Mouse (Mus musculus) myocyte (in vitro differentiated cells): Measurements from ENCODE around the gene Tesc. TPM values are rescaled to one million over a fixed set of nuclear protein-coding genes. Genes with fewer than 3 reads are reported as not detected.
A peak's percentile ranks its signal among the peaks of the same experiment; 100 is the strongest.

ENCODE experiments used
- H3K27me3 ChIP-seq: one replicate; pipeline ENCODE4 v1.6.1; 2011; ENCODE audit not compliant: control insufficient read depth, insufficient read depth, insufficient read length
- H3K36me3 ChIP-seq: one replicate; pipeline ENCODE4 v1.6.1; 2011; ENCODE audit not compliant: control insufficient read depth, insufficient read depth
- H3K4me2 ChIP-seq: one replicate; pipeline ENCODE4 v1.6.1; 2011; ENCODE audit warnings: low read depth, control low read depth
- H3K4me3 ChIP-seq: one replicate; pipeline ENCODE4 v1.5.1; 2011; ENCODE audit warnings: mild to moderate bottlenecking, control low read depth, moderate library complexity
- H3K79me2 ChIP-seq: one replicate; pipeline ENCODE4 v1.6.1; 2011; ENCODE audit not compliant: control insufficient read depth, insufficient read depth
- H3ac ChIP-seq: one replicate; pipeline ENCODE4 v1.6.1; 2011; ENCODE audit not compliant: control insufficient read depth, insufficient read length
- CEBPB ChIP-seq: IDR thresholded peaks from 2 replicates; pipeline ENCODE4 v1.6.1; 2011; ENCODE audit warnings: mild to moderate bottlenecking, moderate library complexity; ENCODE audit not compliant: poor library complexity, insufficient read depth, severe bottlenecking
- E2F4 ChIP-seq: IDR thresholded peaks from one replicate; pipeline ENCODE4 v1.6.1; 2011; ENCODE audit warnings: mild to moderate bottlenecking, control low read depth, moderate library complexity; ENCODE audit not compliant: insufficient read depth
- MAX ChIP-seq: IDR thresholded peaks from one replicate; pipeline ENCODE4 v1.6.1; 2011; ENCODE audit warnings: low read depth, mild to moderate bottlenecking, control low read depth
- MYOD1 ChIP-seq, 3 experiments: IDR thresholded peaks; one replicate each; pipeline ENCODE4 v1.6.1; 2011; ENCODE audit warnings: control low read depth in 2 of 3, low read depth in 2 of 3, mild to moderate bottlenecking in 2 of 3, moderate library complexity in 1 of 3; ENCODE audit not compliant: insufficient read length in 2 of 3, control insufficient read depth in 1 of 3
- MYOG ChIP-seq, 3 experiments: IDR thresholded peaks; one replicate each; pipeline ENCODE4 v1.6.1; 2011; ENCODE audit warnings: control low read depth in 2 of 3, low read depth in 2 of 3, mild to moderate bottlenecking in 2 of 3; ENCODE audit not compliant: insufficient read length in 2 of 3, control insufficient read depth in 1 of 3, insufficient read depth in 1 of 3
- POLR2A ChIP-seq: IDR thresholded peaks from one replicate; pipeline ENCODE4 v1.6.1; 2011; ENCODE audit warnings: low read depth, mild to moderate bottlenecking, control low read depth, moderate library complexity; ENCODE audit not compliant: insufficient read length
- POLR2AphosphoS2 ChIP-seq: IDR thresholded peaks from one replicate; pipeline ENCODE4 v1.6.1; 2011; ENCODE audit warnings: low read depth, control low read depth; ENCODE audit not compliant: insufficient read length
- REST ChIP-seq: IDR thresholded peaks from one replicate; pipeline ENCODE4 v1.6.1; 2011; ENCODE audit warnings: mild to moderate bottlenecking, control low read depth, moderate library complexity; ENCODE audit not compliant: insufficient read depth, insufficient read length
- SRF ChIP-seq: IDR thresholded peaks from one replicate; pipeline ENCODE4 v1.6.1; 2011; ENCODE audit warnings: low read depth; ENCODE audit not compliant: control insufficient read depth, insufficient read length
- TCF12 ChIP-seq: IDR thresholded peaks from one replicate; pipeline ENCODE4 v1.6.1; 2011; ENCODE audit warnings: mild to moderate bottlenecking, control low read depth; ENCODE audit not compliant: poor library complexity, insufficient read depth, severe bottlenecking
- TCF3 ChIP-seq: IDR thresholded peaks from one replicate; pipeline ENCODE4 v1.6.1; 2011; ENCODE audit warnings: low read depth, control low read depth; ENCODE audit not compliant: insufficient read length
- USF1 ChIP-seq: IDR thresholded peaks from one replicate; pipeline ENCODE4 v1.6.1; 2011; ENCODE audit warnings: low read depth, mild to moderate bottlenecking, control low read depth, moderate library complexity
- polyA plus RNA-seq: library from polyadenylated mRNA; unstranded; fragments of >200 nt; fragmentation: generic; extraction: Trizol; gene quantifications from one replicate; pipeline ENCODE4 v1.2.1, GENCODE M21; 2012; ENCODE audit warnings: missing spikeins

The Tesc gene
- polyA plus RNA-seq, 1 experiment: 3.1 TPM

DNA sequence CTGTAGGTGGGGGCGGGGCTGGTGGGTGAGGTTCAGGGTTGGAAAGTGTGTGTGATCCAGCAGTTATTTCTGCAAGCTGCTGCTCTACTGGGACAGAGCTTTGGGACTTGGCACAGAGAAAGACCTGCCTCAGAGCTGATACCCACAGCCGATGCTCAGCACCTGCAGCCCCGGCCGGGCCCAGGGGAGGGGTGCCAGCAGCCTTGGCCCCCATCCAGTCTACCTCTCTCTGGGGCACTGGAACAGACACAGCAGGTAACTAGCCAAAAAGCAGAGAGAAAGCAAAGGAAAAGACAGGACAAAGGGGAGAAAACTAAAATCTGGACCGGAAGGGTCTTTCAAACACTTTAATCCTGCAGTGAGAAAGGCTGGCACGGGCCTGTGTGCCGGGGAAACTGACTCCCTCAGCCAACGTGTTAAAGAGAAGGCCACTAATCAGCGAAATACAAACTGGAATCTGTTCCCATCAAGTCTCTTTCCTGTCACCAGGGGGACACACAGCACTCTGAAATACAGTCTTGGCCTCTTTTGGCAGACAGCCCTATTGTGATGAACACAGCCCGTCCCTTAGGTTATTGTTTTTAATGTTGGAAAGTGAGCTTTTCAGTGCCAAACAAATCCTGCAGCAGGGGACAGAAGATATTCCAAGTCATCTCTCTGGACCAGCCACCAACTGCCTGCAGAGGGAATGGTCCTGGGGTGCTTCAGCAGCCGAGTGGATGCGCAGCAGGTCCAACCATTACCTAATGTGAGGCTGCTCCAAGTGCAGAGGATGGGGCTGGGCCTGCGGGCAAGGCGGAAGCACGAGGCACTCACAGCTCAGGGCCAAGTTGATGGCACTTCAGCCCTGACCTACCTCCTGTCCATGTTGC, 49.4 kb downstream of the Tesc start:
- H3K4me2 ChIP-seq: no peak overlapping the region
- H3ac ChIP-seq: no peak overlapping the region
- H3K27me3 ChIP-seq: no peaks in the 10 kb centered on the region
- peaks cover 5% of the 10 kb centered on the region for H3K36me3 ChIP-seq
- TF ChIP-seq POLR2A (no peak), REST (no peak), TCF12 (no peak), MYOD1 (IDR thresholded peaks at IDR 0.05; ENCODE audit: control insufficient read depth in 1 of 3, insufficient read length in 2 of 3, low read depth in 2 of 3) (no peak), CEBPB (no peak), POLR2AphosphoS2 (no peak), SRF (no peak), USF1 (no peak), MAX (no peak), TCF3 (no peak), E2F4 (no peak), MYOG (IDR thresholded peaks at IDR 0.05; ENCODE audit: control insufficient read depth in 1 of 3, insufficient read depth in 1 of 3, insufficient read length in 2 of 3, low read depth in 2 of 3) (no peak)
- no peak overlapping the region for H3K4me3 ChIP-seq
- H3K79me2 ChIP-seq: no peaks in the 10 kb centered on the region

DNA sequence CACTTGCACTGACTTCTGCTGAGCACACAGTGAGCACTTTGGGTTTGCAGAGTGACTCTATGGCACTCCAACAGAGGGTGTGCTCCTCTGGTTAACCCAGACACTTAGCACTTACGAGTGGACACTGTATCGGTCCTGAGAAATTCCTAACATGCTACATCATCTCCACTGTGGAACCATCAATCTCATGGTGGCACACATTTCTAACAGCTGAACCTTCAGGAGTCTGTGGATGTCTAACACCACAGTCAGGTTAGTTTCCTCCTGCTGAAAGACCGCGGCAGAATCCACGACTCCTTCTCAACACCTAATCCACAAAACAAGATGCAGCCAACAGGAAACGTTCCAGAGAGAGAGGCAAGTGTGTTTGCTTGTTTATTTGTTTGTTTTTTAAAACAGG, 51.0 kb downstream of the Tesc start:
- peak in 2 of 3 experiments; percentile 38 to 53 for TF ChIP-seq MYOD1 (IDR thresholded peaks at IDR 0.05; ENCODE audit: control insufficient read depth in 1 of 3, insufficient read length in 2 of 3, low read depth in 2 of 3)
- no peak for TF ChIP-seq POLR2A
- no peak for TF ChIP-seq TCF3
- no peaks in the 10 kb centered on the region for H3K27me3 ChIP-seq
- H3K4me2 ChIP-seq: peak overlapping the region; percentile 73
- H3K4me3 ChIP-seq: no peak overlapping the region
- H3K79me2 ChIP-seq: peaks cover 4% of the 10 kb centered on the region
- H3ac ChIP-seq: no peak overlapping the region
- H3K36me3 ChIP-seq: peaks cover 1% of the 10 kb centered on the region

DNA sequence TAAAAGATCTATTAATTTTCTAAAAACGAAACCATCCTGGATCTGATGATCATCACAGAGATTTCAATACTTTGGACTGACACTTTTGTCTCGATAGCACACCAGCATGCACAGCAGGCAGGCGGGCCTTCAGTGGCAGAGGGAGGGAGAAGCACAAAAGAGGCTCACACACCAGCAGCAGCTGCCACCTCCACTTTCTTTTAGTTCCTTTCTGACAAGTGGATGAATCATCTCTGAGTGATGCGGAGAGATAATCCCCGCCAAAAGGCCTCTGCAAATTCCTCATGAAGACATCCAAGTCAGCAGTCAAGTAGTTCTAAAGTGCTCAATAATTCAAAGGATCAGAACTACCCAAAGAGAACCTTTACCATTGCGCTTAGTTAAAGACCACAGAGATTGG, 51.8 kb downstream of the Tesc start:
- Histone ChIP-seq H3K4me3 (no peak overlapping the region), H3K4me2 (peak overlapping the region; percentile 73), H3K27me3 (no peaks in the 10 kb centered on the region), H3ac (no peak overlapping the region), H3K79me2 (peaks cover 4% of the 10 kb centered on the region), H3K36me3 (no peaks in the 10 kb centered on the region)
- TF ChIP-seq MYOD1 (IDR thresholded peaks at IDR 0.05; ENCODE audit: control insufficient read depth in 1 of 3, insufficient read length in 2 of 3, low read depth in 2 of 3): peak; percentile 36 to 86 (median 75)
- TF ChIP-seq MYOG (IDR thresholded peaks at IDR 0.05; ENCODE audit: control insufficient read depth in 1 of 3, insufficient read depth in 1 of 3, insufficient read length in 2 of 3, low read depth in 2 of 3): peak in 2 of 3 experiments; percentile 67 to 81
- TF ChIP-seq REST: no peak
- no peak for TF ChIP-seq CEBPB
- TF ChIP-seq E2F4: no peak
- no peak for TF ChIP-seq USF1

DNA sequence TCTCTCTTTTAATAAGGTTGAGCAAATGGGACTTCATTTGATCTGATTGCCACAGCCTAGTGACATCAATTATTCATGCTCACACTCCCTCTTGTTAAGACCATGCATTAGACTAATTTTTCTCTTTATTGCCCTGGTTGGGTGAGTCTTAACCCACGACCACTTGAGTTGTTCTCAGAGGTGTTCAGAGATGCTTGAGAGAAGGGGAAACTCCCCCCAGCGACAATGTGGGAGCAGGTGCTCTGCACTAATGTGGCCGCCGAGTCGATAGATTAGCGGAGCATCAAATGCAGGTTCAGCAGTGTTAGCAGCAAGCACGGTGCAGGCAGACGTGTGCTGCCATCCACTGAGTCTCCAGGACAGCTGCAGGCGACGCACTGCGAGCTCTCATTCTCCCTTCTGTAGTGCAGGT, 52.3 kb downstream of the Tesc start:
- Histone ChIP-seq H3K79me2 (peaks cover 4% of the 10 kb centered on the region), H3K36me3 (no peaks in the 10 kb centered on the region), H3K4me3 (no peak overlapping the region), H3ac (no peak overlapping the region), H3K27me3 (no peaks in the 10 kb centered on the region), H3K4me2 (peak overlapping the region; percentile 73)
- TF ChIP-seq MYOG (IDR thresholded peaks at IDR 0.05; ENCODE audit: control insufficient read depth in 1 of 3, insufficient read depth in 1 of 3, insufficient read length in 2 of 3, low read depth in 2 of 3) (peak in 1 of 3 experiments; percentile 62), REST (no peak), MYOD1 (IDR thresholded peaks at IDR 0.05; ENCODE audit: control insufficient read depth in 1 of 3, insufficient read length in 2 of 3, low read depth in 2 of 3) (peak in 2 of 3 experiments; percentile 60 to 79)

DNA sequence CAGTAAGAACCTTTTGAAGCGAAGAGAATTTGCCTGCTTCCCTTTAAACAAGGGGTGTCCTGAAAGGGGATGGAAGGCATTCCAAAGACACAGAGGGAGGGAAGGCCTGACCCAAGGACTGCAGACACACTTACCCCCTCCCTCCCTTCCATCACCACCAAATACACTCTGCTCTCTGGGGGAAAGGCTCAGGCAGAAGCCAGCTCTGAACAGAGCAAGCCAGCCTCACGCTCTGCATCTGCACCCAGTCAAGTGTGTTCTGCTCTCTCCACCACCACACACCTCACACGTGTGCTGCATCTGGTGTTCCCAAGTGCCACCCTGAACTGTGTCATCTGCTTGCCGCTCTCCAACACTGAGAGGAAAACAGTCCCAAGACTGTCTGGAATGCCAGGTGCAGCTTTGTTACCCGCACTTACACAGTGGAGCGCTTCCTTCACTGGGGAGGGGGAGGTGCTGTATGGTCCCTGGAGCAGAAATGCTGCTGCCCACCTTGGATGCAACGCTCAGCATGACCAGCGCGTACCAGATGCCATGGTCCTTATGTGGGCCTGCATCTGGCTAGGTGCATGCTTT, 53.9 kb downstream of the Tesc start:
- Histone ChIP-seq H3K27me3 (no peaks in the 10 kb centered on the region), H3K79me2 (peaks cover 4% of the 10 kb centered on the region), H3K36me3 (no peaks in the 10 kb centered on the region), H3ac (no peak overlapping the region), H3K4me2 (no peak overlapping the region), H3K4me3 (no peak overlapping the region)
- TF ChIP-seq MYOD1 (IDR thresholded peaks at IDR 0.05; ENCODE audit: control insufficient read depth in 1 of 3, insufficient read length in 2 of 3, low read depth in 2 of 3) (no peak), TCF3 (no peak), POLR2A (no peak), USF1 (no peak), SRF (no peak), E2F4 (no peak), MAX (no peak), CEBPB (no peak), TCF12 (no peak), REST (no peak), POLR2AphosphoS2 (no peak), MYOG (IDR thresholded peaks at IDR 0.05; ENCODE audit: control insufficient read depth in 1 of 3, insufficient read depth in 1 of 3, insufficient read length in 2 of 3, low read depth in 2 of 3) (no peak)
